Mouse (Mus musculus): ENCODE data around the gene Btbd2.

GRCm38 (mm10) chr10:80659213-80659612, 2.3 kb upstream of the Btbd2 start:
- TF ChIP-seq CTCF (IDR thresholded peaks at IDR 0.05; ENCODE audit: low read depth) (peak; percentile 69), EP300 (IDR thresholded peaks at IDR 0.05; ENCODE audit: low read depth) (no peak)

Measured in heart, postnatal 0 days (tissue).